Mouse (Mus musculus): ENCODE data around the gene Proser3.
"Not testable (repeated sequence)": the region's sequence is repeated elsewhere in the genome, so short reads cannot be mapped to it uniquely, and the experiment has no call there.

The Proser3 gene

GRCm38 (mm10) chr7:30534633-30535577, 17.2 kb downstream of the Proser3 start, which contains the start of gene Arhgap33:
TSS of gene Arhgap33 (minus strand) at chr7:30535060.
- DNase-seq: peak; percentile 97 to 98

DNA sequence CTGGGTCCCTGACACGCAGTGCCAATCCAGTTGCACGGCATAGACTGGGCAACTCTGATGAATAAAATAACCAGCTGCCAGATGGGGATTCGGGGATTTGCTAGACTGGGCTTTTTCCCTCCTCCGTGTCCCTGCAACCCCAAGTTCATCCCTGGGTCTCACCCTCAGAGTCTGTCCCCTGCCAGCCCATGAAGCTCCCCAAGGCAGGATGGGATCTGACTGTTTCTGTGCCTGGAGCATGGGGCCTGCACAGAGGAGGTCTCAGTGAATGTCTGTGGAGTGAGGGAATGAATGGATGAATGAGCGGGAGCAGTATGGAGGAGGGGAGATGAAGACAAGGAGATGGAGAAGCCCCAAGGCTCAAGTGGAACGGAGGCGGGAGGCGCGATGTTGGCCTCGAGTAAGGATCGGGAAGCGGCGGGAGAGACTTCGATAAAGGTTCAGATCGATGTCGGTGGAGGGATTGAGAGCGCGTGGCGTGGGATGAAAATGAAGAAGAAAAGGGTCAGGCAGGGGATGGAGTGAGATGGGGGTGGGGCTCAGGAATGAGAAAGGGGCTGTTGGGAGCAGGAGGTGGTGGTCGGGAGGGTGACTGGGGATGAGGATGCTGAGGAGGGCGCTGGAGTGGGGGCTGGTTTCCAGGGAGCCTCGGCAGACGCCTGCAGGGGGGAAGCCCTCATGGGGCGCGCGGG, 18.0 kb downstream of the Proser3 start:
- DNase-seq: no peak

DNA sequence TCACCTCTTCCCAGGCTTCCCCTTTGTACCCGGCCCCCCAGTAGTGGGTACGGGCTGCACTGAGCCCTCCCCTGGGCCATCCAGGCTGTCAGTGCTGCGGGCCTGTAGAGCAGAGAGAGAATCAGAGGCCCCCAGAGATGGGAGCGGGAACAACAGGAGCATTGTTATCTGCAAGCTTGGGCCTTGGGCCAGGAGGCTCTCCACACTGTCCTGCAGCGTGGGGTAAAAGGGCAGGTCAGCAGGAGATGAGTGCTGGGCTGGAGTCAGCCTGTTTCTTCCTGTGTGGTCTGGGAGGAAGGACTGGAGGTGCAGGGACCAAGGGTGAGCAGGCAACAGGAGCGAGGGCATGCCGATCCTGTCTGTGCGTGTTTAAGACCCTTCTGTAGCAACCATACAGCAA, 19.2 kb downstream of the Proser3 start:
- DNase-seq: no peak

- no peak for DNase-seq
Measured at GRCm38 (mm10) chr7:30531291-30531815, 20.7 kb downstream of the Proser3 start.

DNA sequence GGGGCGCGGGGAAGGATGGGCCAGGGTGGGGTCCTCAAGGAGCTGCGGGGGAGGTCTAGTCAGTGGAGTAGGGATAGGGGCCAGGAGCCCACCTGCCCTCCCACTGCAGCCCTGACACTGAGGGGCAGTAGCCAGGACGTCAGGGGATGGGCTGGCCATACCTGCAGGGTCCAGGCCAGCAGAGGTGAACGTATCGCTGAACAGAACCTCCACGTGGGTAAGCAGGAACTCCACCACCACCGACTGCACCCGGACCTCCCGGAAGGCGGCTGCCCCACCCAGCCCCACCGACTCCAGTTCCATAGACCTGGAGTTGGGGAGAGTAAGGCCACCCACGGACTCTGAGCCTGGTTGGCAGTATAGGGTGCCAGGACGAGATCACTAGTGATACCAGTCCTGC, 25.1 kb downstream of the Proser3 start:
- DNase-seq: no peak

DNA sequence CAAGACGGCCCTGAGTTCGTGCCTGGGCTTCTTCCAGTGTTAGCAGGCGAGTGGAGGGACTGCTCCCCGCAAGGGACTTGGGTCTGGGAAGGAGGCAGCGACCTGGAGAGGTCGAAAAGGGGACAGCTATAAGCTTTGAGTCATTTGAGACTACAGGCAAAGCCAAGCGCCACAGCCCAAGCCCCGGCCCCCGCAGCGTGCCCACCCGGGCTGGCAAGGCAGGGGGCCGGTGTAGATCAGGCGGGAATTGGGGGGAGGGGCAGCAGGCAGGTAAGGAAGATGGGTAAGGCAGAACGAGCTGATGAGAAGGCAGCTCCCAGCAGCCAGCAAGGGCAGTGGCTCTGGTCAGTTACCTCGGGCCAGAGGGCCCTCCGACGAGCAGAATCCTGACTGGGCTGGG, 25.7 kb downstream of the Proser3 start:
- no peak for DNase-seq

DNA sequence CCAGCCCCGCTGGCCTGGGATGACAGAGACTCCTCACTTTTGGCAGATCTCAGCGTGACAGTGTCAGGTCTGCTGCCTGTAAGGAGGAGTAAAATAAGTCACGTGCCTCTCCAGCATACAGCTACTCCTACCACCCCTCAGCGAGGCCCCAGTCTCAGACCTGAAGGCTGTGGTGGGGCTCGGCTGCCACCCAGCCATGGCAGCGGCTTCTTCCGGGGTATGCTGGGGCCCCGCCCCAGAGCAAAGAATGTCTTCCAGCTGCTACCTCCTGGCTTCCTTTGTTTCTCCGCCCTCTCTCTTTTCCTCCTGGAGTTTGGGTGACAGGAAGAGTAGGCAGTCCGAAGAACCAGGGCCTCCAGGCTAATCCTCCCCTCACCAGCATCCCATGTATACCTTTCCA, 26.1 kb downstream of the Proser3 start:
- DNase-seq: no peak

DNA sequence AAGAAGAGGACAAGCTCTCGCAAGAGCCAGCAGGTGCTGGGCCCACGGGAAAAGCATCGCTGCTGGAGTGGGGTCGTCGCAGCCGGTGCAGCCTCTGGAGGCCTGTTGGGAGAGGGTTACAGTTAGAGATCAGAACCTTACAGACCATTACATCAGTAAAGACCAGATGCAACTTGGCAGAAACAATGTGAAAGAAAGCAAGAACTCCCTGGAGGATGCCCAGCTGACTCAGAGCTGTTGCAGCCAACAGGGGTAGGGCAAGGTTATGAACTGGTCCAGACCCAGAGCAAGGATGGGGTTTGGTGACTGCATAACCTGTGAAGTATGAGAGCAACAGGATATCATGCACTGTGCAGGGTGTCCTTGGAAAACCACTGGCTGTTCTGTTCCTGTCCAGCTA, 27.6 kb downstream of the Proser3 start:
- no peak for DNase-seq

GRCm38 (mm10) chr7:30522871-30523270, 29.2 kb downstream of the Proser3 start:
- no peak for DNase-seq

DNA sequence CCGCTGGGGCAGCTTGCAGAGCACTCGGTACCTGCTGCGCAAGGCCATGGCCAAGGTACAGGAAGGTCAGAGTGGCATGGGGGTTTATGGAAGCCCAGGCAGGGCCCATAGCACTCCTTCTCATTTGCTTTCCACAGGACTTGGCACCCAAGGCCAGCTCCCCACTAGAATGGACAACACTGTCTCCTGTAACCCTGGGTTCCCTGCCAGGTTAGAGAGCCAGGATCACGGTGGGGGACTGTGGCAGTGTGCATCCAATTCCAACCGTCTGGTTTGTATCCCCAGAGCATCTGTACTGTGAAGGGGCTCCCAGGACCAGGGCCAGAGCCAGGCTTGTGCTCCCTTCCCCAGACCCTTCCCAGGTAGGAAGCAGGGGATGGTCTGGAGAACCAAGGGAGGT, 31.2 kb downstream of the Proser3 start:
- no peak for DNase-seq

GRCm38 (mm10) chr7:30520396-30520795, 31.7 kb downstream of the Proser3 start:
- no peak for DNase-seq

DNA sequence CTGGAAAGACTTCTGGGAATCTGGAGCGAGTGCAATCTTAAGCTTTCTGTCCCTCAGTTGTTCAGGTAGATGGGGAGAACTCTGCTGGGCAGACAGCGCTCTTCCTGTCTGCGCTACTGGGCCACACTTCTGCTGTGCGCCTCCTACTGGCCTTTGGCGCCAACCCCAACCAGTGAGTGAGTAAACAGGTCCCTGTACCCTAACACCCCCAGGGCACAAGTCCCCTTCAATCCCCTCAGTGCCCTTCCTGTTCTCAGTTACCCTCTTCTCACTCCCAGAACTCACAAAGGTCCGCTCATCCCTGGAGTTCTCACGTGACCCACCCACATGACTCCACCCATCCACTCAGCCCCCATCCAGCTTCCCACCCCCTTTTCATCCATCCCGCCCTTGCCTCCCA, 33.8 kb downstream of the Proser3 start:
- DNase-seq: no peak

GRCm38 (mm10) chr7:30515003-30515760, 36.9 kb downstream of the Proser3 start:
- no peak for DNase-seq

DNA sequence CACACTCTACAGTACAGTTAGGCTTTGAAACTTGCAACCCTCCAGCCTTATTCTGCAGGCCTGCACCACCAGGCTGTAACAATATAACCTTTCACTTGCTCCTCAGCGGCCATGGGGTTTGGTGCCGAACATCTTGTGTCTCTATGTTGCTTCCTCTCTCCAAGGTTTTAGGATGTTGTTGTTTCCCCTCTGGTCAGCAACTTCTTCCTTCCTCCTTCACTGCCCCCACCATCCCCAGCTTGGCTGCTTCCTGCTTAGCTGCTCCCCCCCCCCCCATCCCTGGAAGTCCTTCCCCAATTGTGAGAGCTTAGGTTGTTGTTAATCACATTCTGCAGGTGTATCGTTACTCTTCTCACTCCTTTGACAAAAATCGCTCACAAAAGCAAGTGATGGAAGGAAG, 44.0 kb downstream of the Proser3 start:
- no peak for DNase-seq

GRCm38 (mm10) chr7:30501159-30501558, 50.9 kb downstream of the Proser3 start:
- peak in 1 of 2 experiments; percentile 14 for DNase-seq

DNA sequence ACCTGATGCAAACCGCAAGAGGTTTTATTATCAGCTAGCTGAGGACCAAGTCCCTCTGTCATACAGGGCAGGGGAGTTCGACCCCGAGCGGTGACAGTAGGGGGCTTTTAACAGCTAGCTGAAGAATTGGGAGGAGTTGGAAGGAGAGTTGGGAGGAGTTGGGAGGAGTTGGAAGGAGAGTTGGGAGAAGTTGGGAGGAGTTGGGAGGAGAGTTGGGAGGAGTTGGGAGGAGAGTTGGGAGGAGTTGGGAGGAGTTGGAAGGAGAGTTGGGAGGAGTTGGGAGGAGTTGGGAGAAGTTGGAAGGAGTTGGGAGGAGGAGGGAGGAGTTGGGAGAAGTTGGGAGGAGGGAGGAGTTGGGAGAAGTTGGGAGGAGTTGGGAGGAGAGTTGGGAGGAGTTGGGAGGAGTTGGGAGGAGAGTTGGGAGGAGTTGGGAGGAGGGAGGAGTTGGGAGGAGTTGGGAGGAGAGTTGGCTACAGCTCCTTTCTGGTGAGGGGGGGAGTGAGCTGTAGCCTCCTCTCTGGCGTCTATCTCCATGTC, 56.5 kb downstream of the Proser3 start:
- DNase-seq: not testable (repeated sequence)

DNA sequence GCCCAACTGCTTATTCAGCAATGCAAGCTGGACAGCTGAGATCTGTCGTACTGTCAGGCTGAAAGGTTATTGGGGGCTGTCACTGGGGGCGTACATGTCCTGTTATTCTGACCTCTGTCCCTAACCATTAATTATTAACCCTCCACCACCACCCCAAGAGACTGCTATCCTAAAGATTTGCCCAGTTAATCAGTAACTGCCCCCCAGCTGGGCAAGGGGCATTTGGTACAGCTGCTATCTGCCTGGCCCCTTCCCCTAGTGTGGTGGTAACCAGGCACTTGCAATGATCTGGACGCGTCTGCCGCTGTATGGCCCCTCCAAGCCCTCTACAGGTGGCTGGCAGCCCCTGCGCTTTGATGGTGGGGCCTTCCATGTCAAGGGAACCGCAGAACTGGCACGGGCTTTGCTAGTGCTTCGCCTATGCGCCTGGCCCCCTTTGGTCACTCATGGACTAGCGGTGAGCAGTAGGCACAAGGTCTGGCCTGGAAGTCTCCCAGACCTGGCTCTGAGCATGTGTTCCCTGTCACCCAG, 58.6 kb downstream of the Proser3 start, which contains the start of gene Prodh2:
Gene Prodh2, plus strand, starts transcription at position 222 of the 531 bp plus-strand sequence.
- no peak for DNase-seq

DNA sequence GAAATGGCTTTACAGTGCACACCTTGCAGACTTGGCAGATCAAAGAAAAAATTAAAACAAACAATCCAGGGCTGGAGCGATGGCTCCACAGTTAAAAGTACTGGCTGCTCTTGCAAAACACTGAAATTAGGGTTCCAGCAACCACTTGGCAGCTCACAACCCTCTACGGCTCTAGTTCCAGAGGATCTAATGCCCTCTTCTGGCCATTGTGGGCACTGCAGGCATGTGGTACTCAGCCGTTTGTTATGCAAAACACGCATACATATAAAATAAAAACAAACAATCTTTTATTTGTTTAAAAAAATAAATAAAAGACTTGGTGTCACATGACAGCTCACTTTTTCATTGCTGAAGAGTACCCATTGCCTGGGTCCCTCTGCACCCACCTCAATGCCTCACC, 59.3 kb downstream of the Proser3 start:
- peak; percentile 66 to 76 for DNase-seq

DNA sequence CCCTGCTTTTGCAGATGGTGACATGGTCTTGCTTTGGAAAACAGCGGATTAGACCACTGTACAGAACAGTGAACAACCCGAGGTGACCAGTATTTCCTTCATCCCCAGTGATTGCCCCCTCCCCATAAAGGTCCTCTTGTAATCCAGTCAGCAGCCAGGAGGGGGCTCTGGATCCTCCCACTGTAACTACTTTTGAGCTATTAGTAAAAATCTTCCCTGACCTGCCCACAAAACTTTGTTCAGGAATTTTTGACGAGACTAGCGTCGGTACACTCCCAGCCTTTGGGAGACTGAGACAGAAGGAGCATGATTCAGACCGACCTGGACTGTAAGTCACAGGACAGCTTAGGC, 61.2 kb downstream of the Proser3 start:
- DNase-seq: no peak

DNA sequence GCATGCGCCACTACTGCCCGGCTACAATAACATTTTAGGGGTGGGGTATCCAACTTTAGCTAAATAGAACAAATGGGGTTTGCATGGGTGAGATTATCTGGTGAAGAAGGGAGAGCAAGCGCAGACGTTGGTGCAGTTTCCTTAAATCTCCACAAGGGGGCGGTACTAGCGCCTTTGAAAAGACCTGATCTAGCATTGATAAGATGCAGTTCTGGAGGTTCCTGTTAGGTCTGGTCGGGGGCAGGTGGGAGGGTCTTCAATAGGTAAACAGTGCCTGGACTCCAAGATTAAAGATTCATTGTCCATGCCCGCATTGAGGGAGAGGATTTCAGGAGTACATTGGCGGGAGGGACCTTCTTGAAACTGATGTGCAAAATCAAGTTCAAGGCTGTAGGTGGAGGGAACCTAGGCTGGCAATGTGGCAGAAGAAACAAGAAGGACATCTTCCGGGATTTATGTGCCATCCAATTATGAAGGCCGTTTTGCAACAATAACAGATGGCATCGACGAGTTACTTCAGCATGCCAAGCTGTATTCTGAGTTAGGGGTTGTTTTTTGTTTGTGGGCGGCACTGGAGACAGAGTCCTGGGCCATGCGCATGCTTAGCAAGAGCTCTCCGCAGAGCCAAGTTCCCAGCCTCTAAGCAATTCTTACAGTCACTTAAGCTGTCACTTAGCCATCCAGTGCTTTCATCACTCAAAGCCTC, 61.7 kb downstream of the Proser3 start:
- peak; percentile 29 to 30 for DNase-seq
